Mouse (Mus musculus) liver (tissue): ENCODE measurements at regions not wholly inside any gene's neighbourhood (a gene's known extent, or its start where the extent isn't known, plus 50 kb on each side); places are given as distances from the start of the nearest gene placed in this dataset.
A peak's percentile ranks its signal among the peaks of the same experiment; 100 is the strongest.
"Not testable (repeated sequence)": the region's sequence is repeated elsewhere in the genome, so short reads cannot be mapped to it uniquely, and the experiment has no call there.

Source experiments
- DNase-seq: peaks from one replicate; pipeline ENCODE4 v3.0.0-alpha.2; 2020; ENCODE audit warnings: mixed read lengths

DNA sequence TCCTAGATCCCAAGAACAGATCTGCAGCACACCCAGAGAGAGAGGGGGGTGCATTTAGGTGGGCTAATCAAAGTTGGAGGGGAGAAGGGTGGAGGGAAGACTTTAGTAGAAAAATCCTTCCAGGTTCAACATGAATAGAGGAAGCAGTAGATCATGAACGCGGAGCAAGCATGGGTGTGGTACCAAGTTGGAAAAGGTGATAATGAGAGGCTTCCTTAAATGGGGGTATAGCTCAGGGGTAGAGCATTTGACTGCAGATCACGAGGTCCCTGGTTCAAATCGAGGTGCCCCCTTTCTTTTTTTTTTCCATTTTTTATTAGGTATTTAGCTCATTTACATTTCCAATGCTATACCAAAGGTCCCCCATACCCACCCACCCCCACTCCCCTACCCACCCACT is 54.0 kb upstream of the Krba1 start:
- DNase-seq: not testable (repeated sequence)

DNA sequence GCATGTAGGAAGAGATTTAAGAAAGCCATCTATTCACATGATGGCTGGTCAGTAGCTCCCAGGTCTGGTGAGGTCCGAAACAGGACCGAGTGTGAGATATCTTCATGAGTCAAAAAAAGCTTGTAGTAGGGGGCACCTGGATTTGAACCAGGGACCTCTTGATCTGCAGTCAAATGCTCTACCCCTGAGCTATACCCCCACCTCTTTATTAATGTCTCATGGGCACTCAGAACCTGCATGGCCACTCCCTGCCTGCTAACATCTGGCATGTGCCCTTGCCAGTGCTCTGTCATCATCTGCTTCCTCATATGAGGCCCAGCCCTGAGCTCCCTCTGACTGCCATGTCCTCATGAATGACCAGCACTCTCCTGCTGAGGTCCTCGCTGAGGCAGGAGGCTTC is 58.4 kb upstream of the Krba1 start:
- not testable (repeated sequence) for DNase-seq

DNA sequence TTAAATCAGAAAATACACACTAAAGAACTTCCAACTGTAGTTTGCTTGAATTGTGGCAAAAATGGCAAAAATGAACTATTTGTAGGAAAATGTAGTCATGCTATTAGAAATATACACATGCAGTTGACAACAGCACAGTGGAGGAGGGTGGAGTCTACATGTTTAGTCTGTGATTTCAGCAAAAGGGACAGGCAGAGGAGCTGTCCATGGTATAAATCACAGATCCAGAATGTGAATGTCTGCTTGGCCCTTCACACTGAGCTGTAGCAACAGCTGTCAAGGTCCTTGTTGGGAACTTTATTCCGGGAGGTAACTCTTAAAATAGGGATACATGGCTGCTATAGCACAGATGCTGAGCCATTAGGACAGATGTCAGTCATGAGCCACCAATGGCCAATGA is 107.4 kb upstream of the Krba1 start:
- DNase-seq: no peak

DNA sequence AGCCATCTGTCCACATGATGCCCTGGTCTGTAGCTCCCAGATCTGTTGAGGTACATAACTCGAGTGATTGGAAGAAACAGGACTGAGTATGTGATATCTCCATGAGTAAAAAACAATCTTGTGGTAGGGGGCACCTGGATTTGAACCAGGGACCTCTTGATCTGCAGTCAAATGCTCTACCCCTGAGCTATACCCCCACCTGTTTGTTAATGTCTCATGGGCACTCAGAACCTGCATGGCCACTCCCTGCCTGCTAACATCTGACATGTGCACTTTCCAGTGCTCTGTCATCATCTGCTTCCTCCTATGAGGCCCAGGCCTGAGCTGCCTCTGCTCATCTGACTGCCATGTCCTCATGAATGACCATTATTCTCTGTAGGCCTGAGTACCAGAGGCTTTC is 115.7 kb upstream of the Krba1 start:
- DNase-seq: not testable (repeated sequence)

DNA sequence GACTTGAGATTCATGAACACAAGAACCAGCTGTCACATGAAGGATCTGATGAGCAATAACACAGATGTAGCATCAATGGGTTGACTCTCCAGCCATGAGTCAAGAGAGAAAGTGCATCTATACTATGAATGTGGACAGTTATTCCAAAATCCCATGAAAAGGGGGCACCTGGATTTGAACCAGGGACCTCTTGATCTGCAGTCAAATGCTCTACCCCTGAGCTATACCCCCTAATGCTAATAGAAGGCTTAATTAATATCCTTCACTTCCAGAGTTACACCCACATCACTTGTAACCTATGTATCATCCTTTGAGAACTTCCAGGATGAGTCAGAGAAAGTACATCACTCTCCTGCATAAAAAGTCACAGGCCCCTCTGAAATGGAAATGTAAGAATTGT is 133.8 kb upstream of the Krba1 start:
- not testable (repeated sequence) for DNase-seq

DNA sequence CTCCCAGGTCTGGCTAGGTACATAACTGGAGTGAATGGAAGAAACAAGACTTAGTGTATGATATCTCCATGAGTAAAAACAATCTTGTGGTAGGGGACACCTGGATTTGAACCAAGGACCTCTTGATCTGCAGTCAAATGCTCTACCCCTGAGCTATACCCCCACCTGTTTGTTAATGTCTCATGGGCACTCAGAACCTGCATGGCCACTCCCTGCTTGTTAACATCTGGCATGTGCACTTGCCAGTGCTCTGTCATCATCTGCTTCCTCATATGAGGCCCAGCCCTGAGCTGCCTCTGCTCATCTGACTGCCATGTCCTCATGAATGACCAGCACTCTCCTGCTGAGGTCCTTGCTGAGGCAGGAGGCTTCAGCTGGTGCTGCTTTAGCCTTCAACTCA is 142.4 kb upstream of the Krba1 start:
- not testable (repeated sequence) for DNase-seq

DNA sequence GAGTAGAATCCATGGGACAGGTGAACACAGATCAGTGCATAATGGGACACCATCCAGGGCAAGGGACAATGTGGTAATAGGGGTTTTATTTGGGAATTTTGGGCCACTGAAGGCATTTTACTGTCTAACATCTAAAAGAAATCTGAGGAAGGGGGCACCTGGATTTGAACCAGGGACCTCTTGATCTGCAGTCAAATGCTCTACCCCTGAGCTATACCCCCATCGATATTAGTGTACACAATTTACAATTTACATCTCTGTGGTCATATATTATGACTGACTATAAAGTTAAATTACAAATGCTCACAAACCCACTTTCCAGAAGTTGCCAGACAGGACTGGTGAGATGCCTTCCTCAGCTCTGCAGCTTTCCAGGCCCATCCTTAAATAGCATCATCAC is 143.4 kb upstream of the Krba1 start:
- DNase-seq: no peak

DNA sequence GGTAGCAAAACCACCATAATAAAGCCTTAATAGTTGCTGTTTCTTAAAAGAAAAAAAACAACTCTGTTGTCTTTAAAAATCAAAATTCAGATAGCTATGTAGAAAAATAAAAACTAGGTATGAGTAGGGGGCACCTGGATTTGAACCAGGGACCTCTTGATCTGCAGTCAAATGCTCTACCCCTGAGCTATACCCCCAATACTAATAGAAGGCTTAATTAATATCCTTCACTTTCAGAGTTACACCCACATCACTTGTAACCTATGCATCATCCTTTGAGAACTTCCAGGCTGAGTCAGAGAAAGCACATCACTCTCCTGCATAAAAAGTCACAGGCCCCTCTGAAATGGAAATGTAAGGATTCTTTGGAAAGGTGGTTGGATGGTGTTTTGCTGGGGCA is 151.2 kb upstream of the Krba1 start:
- DNase-seq: not testable (repeated sequence)

DNA sequence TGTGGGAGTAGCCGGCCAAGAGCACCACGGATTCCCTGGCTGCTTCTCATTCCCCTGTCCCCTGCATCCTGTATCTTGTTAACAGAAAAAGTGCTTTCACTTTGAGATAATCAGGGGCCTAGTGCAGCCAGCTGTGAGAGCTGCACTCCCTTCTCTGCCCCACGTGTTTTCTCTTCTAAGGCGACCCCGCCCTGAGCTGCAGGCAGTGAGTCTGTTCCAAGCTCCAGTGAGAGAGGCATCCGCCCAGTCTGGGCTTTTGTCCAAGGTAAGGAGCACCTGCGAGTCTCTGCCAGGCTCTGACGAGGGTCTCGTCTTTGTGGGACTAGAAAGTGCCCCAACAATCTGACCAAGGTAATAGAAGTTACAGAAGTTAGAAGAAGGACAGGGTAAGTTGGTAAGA is 141.0 kb upstream of the Zfp746 start:
- peak; percentile 4 for DNase-seq

DNA sequence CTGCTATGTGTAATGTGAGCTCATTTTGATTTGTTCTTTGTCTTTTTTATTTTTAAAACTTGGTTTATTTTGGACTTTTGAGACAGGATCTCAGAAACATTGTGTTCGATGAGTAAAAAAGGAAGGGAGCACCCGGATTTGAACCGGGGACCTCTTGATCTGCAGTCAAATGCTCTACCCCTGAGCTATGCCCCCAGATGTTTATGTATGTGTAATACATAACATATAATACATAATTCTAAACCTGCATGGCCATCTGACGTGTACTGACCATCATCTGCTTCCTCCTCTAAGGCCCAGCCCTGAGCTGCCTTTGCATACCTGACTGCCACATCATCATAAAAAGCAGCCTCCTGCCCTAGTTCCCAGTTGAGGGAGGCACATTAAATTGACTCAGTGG is 137.8 kb upstream of the Zfp746 start:
- no peak for DNase-seq

DNA sequence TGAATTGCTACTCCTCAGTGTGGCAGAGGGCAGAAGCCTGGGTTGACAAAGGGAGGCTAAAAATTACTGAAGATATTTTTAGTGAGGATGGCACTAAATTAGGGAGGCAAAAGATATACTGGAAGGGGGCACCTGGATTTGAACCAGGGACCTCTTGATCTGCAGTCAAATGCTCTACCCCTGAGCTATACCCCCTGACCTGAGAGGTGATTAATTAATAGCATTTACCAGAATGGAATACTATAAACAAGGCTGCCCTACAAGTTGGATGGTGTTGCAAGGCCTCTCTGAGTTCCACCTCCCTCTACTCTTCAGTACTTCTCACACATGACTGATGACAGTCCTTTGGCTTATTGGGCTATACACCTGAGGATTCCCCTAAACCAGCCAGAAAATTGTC is 136.6 kb upstream of the Zfp746 start:
- no peak for DNase-seq

DNA sequence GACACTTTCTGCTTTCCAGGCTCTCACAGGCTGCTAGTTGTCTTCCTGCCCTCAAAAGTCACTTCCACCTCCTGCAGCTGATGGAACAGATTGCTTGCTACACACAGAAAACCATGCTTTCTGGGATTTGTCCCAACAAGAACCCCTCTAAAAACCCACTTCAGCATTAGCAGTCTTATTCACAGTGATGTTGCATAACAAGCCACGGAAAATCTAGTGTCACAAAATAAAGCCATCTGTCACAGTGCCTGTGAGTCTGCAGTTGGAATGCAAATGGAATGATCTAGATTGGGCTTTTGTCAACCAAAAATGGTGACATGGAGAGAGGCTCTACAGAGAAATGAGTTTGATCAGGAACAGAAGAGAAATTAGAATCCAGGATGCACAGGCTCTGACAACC is 135.4 kb upstream of the Zfp746 start:
- not testable (repeated sequence) for DNase-seq

DNA sequence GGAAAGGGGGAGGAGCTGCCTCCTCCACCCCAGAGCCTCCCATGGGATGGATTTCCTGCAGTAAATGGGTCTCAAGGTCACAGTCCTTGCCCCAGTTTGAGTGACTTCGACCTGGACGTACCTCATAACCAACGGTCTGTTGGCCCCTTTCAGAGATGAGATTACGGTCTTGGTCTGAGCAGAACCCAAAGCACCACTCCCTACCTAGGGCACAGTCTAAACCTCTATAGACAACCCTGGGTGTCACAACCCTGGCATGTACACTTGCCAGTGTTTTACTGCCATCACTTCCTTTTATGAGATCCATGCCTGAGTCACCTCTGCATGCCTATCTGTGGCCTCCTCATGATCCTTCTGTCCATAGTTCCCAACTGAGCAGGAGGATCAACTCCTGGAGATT is 128.8 kb upstream of the Zfp746 start:
- DNase-seq: no peak

DNA sequence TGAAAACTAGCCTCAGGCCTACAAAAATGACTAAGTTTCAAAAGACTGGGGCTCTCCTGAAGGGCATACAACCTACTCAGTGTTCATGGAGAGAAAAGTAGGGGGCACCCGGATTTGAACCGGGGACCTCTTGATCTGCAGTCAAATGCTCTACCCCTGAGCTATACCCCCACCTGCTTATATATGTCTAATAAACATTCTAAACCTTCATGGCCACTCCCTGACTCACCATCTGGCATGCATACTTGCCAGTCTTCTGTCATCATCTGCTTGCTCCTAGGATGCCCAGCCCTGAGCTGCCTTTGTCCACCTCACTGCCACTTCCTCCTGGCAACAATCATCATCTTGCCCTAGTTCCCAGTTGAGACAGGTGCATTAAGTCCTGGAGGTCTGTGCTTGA is 123.3 kb upstream of the Zfp746 start:
- no peak for DNase-seq

DNA sequence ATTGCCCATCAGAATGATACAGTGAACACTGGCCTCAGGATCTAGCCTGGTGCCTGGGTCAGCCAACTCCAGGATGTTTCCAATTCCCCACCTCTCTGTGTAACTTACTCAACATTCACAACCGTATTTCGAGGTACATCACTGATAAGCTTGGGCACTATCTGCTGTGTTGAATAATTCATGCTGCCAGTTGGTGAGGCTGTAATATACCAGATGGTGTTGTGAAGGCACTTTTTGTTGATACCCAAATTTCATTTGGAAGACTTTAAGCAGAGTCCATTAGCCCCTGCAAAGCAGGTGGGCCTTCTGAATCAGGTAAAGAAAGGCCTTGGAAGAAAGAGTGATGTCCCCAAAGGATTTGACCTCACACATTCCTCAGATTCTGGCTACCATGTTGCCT is 122.7 kb upstream of the Zfp746 start:
- no peak for DNase-seq

DNA sequence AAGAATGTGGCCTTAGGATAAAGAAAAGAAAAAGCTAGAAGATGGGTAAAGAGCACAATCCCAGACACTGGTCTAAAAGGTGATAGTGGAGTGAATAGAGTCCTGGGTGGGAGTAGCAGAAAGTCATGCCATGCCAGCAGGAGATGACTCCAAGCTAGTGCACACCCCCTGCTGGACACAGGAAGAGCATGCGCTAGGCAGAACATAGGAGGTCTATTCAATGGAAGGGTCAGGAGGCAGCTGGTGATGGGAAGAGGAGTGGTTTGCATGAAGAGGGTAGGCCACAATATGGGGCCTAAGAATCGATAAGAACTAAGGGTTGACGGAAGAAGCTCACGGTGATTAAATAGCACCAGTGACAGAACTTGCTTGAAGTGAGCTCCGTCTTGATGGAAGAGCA is 119.3 kb upstream of the Zfp746 start:
- DNase-seq: no peak

DNA sequence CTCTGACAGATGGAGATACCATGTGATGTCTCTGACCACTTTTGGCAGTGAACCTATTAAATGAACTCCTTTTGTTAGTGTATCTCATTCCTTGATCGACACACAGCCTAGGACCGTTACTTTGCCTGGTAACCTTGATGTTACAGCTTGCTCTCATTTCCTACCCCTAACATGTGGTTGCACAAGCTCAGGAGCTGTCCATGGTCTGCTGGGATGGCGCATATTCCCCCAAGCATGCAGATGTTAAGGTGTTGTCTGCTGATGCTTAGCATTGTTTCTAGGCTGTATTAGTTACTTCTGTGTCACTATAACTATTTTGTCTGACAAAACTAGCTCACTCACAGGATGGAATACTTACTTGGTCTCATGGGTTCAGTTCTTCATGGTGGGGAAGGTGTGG is 113.6 kb upstream of the Zfp746 start:
- no peak for DNase-seq

DNA sequence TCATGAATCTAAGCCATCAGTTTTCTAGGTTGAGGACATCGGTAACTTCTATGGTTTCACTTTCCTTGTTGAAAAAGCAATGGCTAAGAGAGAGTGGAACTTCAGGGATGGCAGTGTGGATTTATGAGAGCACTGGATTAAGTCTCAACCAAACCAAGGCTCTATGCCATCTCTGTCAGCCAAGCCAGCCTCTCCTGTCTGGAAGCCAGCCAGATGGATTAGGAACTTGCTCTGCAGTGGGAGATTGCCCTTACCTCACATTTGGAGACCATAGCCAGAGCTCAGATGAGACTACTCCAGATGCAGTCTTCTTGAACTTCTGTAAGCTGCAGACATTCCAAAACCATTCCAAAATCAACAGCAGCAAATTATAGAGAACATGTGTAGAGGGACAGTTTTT is 112.4 kb upstream of the Zfp746 start:
- no peak for DNase-seq

DNA sequence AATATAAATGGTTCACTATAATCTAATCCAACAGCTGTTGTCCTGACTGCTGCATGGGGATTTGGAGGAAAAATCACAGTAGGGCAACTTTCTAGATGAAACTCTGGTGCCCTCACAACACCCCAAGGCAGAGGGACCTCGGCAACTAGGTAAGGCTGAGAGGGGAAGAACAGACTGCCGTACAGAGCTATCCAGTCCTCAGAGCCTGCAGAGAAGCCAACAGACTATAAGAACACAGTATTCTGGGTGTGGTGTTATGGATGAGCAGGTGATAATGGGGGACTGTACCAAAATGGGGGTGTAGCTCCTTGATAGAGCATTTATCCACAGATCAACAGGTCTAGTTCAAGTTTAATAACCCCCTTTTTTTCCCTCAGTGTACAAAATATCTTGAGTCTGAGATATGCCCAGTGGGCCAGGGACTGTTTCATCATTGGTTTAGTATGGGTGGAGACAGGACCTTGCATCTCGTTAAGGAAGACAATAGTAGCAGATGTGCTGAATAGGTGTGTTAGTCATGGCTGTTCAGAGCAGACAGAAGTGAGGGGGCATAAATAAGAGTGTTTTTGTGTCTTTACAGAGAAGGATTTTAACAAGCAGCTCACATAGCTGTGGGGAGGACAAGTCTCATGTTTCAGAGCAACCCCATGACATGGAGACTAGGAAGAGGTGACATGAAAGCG is 111.4 kb upstream of the Zfp746 start:
- no peak for DNase-seq

DNA sequence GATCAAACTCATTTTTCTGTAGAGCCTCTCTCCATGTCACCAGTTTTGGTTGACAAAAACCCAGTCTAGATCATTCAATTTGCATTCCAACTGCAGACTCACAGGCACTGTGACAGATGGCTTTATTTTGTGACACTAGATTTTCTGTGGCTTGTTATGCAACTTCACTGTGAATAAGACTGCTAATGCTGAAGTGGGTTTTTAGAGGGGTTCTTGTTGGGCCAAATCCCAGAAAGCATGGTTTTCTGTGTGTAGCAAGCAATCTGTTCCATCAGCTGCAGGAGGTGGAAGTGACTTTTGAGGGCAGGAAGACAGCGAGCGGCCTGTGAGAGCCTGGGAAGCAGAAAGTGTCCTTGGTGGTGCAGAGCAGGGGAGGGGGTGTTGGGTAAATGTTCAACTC is 102.0 kb upstream of the Zfp746 start:
- DNase-seq: not testable (repeated sequence)

DNA sequence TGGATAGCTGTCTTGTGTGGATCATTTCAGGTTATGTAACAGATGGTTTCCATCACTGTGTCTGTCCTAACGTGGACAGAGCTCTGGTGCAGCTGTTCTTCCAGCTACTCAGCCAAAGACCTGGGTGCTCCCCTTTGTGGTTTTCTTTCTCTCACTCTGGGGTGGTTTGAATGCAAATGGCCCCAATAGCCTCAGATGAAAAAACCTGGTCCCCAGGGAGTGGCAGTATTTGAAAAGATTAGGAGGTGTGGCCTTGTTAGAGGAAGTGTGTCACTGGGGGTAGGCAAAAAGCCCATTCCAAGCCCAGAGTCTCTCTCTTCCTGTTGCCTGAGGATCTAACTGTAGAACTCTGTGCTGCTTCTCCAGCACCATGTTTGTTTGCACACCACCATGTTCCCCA is 98.9 kb upstream of the Zfp746 start:
- no peak for DNase-seq

DNA sequence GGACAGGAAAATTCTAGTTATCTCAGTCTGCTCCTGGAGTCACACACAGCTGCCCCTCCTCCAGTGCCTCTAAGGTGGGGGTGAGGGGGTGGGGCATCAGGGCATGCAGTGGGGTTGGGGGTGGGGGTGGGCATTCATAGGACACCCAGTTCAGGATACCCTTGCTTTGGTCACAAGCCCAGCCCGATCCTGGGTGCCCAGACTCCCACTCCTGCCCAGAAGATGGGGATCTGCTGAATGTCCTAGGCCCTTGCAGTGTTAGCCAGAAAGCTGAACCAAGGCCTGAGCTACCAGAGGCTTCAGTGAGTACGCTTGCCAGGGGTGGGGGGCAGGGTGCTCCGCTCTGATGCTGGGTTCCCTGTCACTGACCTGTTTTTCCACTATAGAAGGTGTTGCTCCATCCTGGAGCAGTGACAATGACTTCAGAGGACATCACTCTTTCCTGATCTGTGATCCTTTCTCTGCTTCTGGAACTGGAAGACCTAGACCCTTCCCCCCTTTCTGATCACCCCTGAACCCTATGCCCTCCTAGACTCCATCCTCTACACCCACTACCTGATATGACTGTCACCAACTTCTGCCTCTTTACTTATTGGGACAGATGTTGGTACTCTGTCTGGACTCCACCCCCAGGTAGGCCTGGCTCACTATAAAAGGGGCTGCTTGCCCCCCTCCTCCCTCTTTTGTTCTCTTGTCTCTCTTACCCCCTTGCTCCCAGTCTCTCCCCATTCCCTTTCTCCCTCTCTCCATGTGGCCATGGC is 92.1 kb upstream of the Zfp746 start:
- DNase-seq: no peak

DNA sequence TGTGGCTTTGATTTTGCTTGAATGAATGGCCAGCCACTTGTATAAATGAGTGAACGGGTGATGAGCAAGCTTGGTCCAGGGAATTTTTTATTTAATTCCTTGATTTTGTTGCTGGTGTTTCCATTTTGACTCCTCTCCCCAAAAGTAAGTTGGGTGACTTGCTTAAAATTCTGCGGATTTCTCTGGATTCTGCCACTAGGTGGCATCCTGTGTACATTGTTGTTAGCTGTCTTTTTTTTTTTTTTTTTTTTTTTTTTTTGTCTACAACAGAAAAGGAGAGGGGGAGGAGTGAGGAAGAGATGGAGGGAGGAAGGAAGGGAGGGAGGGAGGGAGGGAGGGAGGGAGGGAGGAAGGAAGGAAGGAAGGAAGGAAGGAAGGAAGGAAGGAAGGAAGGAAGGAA is 91.5 kb upstream of the Zfp746 start:
- DNase-seq: peak; percentile 38

DNA sequence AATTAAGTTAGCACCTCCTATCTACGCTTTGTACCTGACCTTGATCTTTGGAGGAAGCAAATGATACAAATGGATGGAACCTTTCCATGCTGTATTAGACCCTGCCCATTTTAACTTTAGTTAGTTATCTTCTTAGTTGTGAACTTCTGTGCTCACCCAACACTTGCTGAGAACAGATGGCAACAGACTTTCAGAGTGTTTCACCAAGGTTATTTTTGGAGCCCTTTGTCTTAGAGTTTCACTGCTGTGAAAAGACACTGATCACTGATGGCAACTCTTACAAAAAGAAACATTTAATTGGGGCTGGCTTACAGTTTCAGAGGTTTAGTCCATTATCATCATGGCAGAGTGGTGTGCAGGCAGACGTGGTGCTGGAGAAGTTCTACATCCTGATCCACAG is 88.8 kb upstream of the Zfp746 start:
- no peak for DNase-seq

DNA sequence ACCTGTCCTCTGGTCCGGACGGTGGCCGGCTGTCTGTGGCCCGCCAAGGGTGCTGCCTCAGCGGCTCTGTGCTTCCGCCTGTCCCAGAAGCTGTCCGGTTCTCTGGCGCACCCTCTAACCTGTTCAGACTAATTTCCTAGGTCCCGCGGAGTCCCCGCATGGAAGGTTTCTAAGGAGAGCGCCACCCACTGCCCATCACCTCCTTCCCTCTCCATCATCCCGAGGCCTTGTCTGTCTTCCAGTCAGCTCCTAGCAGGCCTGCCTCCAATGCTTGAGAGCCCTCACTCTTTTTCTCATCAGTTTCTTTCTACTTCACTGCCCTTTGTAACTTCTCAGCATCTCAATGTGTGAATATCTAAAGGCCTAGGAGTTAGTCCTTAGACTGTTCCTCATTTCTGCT is 86.4 kb upstream of the Zfp746 start:
- not testable (repeated sequence) for DNase-seq
